Mouse (Mus musculus) CH12.LX (cell line): ENCODE results near the gene Itga2b. TPM values are rescaled to one million over a fixed set of nuclear protein-coding genes. Genes with fewer than 3 reads are reported as not detected.

ENCODE experiments used
- DNase-seq: peaks from one replicate; pipeline ENCODE4 v3.0.0-alpha.2; 2013; ENCODE audit errors: extremely low read depth
- H3K27ac ChIP-seq: 2 replicates; pipeline ENCODE4 v1.5.1; 2012; ENCODE audit warnings: low read depth, mild to moderate bottlenecking, control low read depth, moderate library complexity; ENCODE audit not compliant: insufficient read depth
- H3K27me3 ChIP-seq: replicated peaks from 2 replicates; pipeline ENCODE3; 2012; ENCODE audit warnings: inconsistent platforms
- H3K36me3 ChIP-seq, 2 experiments: replicated peaks in 1 of 2; 2 replicates each; pipeline versions ENCODE3 to v1.6.1; 2012; ENCODE audit warnings: inconsistent platforms in 1 of 2, low read length in 1 of 2, mild to moderate bottlenecking in 1 of 2, mixed read lengths in 1 of 2, moderate library complexity in 1 of 2; ENCODE audit not compliant: control insufficient read depth in 1 of 2, insufficient read depth in 1 of 2
- H3K4me1 ChIP-seq, 2 experiments: 2 replicates each; pipeline ENCODE4 v1.6.1; 2012; ENCODE audit warnings: inconsistent platforms in 1 of 2, moderate library complexity in 1 of 2; ENCODE audit not compliant: insufficient read depth in 2 of 2, control insufficient read depth in 1 of 2
- H3K4me2 ChIP-seq: 2 replicates; pipeline ENCODE4 v1.6.1; 2012; ENCODE audit warnings: low read depth, mild to moderate bottlenecking, control low read depth; ENCODE audit not compliant: poor library complexity, insufficient read depth, severe bottlenecking
- H3K4me3 ChIP-seq, 3 experiments: fragments of 150-350 bp in 1 of 3; sonication (generic) in 1 of 3; replicated peaks in 1 of 3; 2 replicates each; pipeline versions ENCODE3 to v1.5.1; 2011 to 2012; ENCODE audit warnings: low read depth in 2 of 3, low read length in 2 of 3, mild to moderate bottlenecking in 2 of 3, moderate library complexity in 2 of 3, control low read depth in 1 of 3, improper control_type of control experiment in 1 of 3, inconsistent platforms in 1 of 3, mixed read lengths in 1 of 3; ENCODE audit not compliant: poor library complexity in 1 of 3
- H3K79me2 ChIP-seq: replicated peaks from 2 replicates; pipeline ENCODE4 v1.6.1; 2012; ENCODE audit warnings: mild to moderate bottlenecking, moderate library complexity; ENCODE audit not compliant: control insufficient read depth, poor library complexity, insufficient read depth, severe bottlenecking; ENCODE audit errors: extremely low read depth
- H3K9ac ChIP-seq: 2 replicates; pipeline ENCODE4 v1.6.1; 2012; ENCODE audit warnings: low read depth, mild to moderate bottlenecking, control low read depth, moderate library complexity; ENCODE audit not compliant: insufficient read depth
- H3K9me3 ChIP-seq: replicated peaks from 2 replicates; pipeline ENCODE3; 2012; ENCODE audit warnings: low read length, inconsistent platforms, mixed read lengths
- BHLHE40 ChIP-seq: IDR thresholded peaks from 2 replicates; pipeline ENCODE4 v1.6.1; 2011; ENCODE audit warnings: mild to moderate bottlenecking, low read depth, low read length, improper control_type of control experiment
- CHD1 ChIP-seq: IDR thresholded peaks from 2 replicates; pipeline ENCODE4 v1.6.1; 2012; ENCODE audit warnings: low read depth, low read length, improper control_type of control experiment, inconsistent platforms
- CTCF ChIP-seq, 2 experiments: IDR thresholded peaks in 1 of 2; conservative IDR thresholded peaks in 1 of 2; 2 replicates each; pipeline ENCODE4 v1.5.1; 2011 to 2012; ENCODE audit warnings: low read depth in 2 of 2, low read length in 2 of 2, improper control_type of control experiment in 1 of 2, inconsistent platforms in 1 of 2, mild to moderate bottlenecking in 1 of 2, moderate library complexity in 1 of 2
- E2F4 ChIP-seq: IDR thresholded peaks from 2 replicates; pipeline ENCODE4 v1.6.1; 2011; ENCODE audit warnings: low read depth, low read length, improper control_type of control experiment; ENCODE audit not compliant: insufficient replicate concordance
- ELF1 ChIP-seq: IDR thresholded peaks from 2 replicates; pipeline ENCODE4 v1.6.1; 2014; ENCODE audit warnings: low read depth, mild to moderate bottlenecking, inconsistent platforms, low read length, improper control_type of control experiment
- EP300 ChIP-seq: IDR thresholded peaks from 2 replicates; pipeline ENCODE4 v1.6.1; 2011; ENCODE audit warnings: low read length, improper control_type of control experiment
- ETS1 ChIP-seq: conservative IDR thresholded peaks from 2 replicates; pipeline ENCODE4 v1.6.1; 2012; ENCODE audit warnings: low read depth, mild to moderate bottlenecking, inconsistent platforms, low read length, improper control_type of control experiment, moderate library complexity
- HCFC1 ChIP-seq: IDR thresholded peaks from 2 replicates; pipeline ENCODE4 v1.6.1; 2012; ENCODE audit warnings: low read depth, mild to moderate bottlenecking, inconsistent platforms, low read length, improper control_type of control experiment
- JUN ChIP-seq: IDR thresholded peaks from 2 replicates; pipeline ENCODE4 v1.6.1; 2011; ENCODE audit warnings: low read depth, mild to moderate bottlenecking, low read length, improper control_type of control experiment, moderate library complexity; ENCODE audit not compliant: insufficient read depth
- JUND ChIP-seq: conservative IDR thresholded peaks from 2 replicates; pipeline ENCODE4 v1.6.1; 2011; ENCODE audit warnings: low read depth, low read length, improper control_type of control experiment
- KAT2A ChIP-seq: IDR thresholded peaks from 2 replicates; pipeline ENCODE4 v1.6.1; 2012; ENCODE audit warnings: low read length, improper control_type of control experiment, inconsistent platforms; ENCODE audit not compliant: insufficient replicate concordance
- MXI1 ChIP-seq: IDR thresholded peaks from 2 replicates; pipeline ENCODE4 v1.6.1; 2011; ENCODE audit warnings: mild to moderate bottlenecking, low read depth, low read length, improper control_type of control experiment
- MYC ChIP-seq: IDR thresholded peaks from 2 replicates; pipeline ENCODE4 v1.6.1; 2011; ENCODE audit warnings: low read depth, mild to moderate bottlenecking, improper control_type of control experiment, low read length
- NELFE ChIP-seq: IDR thresholded peaks from 2 replicates; pipeline ENCODE4 v1.6.1; 2011; ENCODE audit warnings: low read depth, low read length, improper control_type of control experiment
- NRF1 ChIP-seq: IDR thresholded peaks from 2 replicates; pipeline ENCODE4 v1.6.1; 2014; ENCODE audit warnings: low read depth, mild to moderate bottlenecking, inconsistent platforms, low read length, improper control_type of control experiment, moderate library complexity
- POLR2A ChIP-seq: IDR thresholded peaks from 2 replicates; pipeline ENCODE4 v1.6.1; 2011; ENCODE audit warnings: low read depth, mild to moderate bottlenecking, improper control_type of control experiment, low read length
- RAD21 ChIP-seq: IDR thresholded peaks from 2 replicates; pipeline ENCODE4 v1.6.1; 2011; ENCODE audit warnings: low read depth, mild to moderate bottlenecking, low read length, improper control_type of control experiment, moderate library complexity
- RCOR1 ChIP-seq: conservative IDR thresholded peaks from 2 replicates; pipeline ENCODE4 v1.6.1; 2012; ENCODE audit warnings: low read depth, mild to moderate bottlenecking, inconsistent platforms, low read length, improper control_type of control experiment
- SIN3A ChIP-seq: IDR thresholded peaks from 2 replicates; pipeline ENCODE4 v1.6.1; 2012; ENCODE audit warnings: low read length, improper control_type of control experiment, inconsistent platforms
- SMC3 ChIP-seq: IDR thresholded peaks from 2 replicates; pipeline ENCODE4 v1.6.1; 2011; ENCODE audit warnings: low read depth, low read length, improper control_type of control experiment
- TBP ChIP-seq: conservative IDR thresholded peaks from 2 replicates; pipeline ENCODE4 v1.6.1; 2011; ENCODE audit warnings: low read depth, low read length, improper control_type of control experiment
- USF1 ChIP-seq: IDR thresholded peaks from 2 replicates; pipeline ENCODE4 v1.6.1; 2014; ENCODE audit warnings: low read depth, mild to moderate bottlenecking, inconsistent platforms, low read length, improper control_type of control experiment
- ZC3H11A ChIP-seq: IDR thresholded peaks from 2 replicates; pipeline ENCODE4 v1.6.1; 2012; ENCODE audit warnings: low read depth, mild to moderate bottlenecking, inconsistent platforms, low read length, improper control_type of control experiment
- ZKSCAN1 ChIP-seq: IDR thresholded peaks from 2 replicates; pipeline ENCODE4 v1.6.1; 2012; ENCODE audit warnings: low read depth, inconsistent platforms, low read length, improper control_type of control experiment, borderline replicate concordance
- ZMIZ1 ChIP-seq: IDR thresholded peaks from 2 replicates; pipeline ENCODE4 v1.6.1; 2012; ENCODE audit warnings: low read depth, mild to moderate bottlenecking, inconsistent platforms, low read length, improper control_type of control experiment
- ZNF384 ChIP-seq: IDR thresholded peaks from 2 replicates; pipeline ENCODE4 v1.6.1; 2012; ENCODE audit warnings: low read depth, low read length, improper control_type of control experiment, inconsistent platforms
- dilution Hi-C: fragments of 300-500 bp; cut with MboI; formaldehyde crosslinking; loops from 2 replicates; pipeline ENCODE4 v1.14.3; 2020; ENCODE audit warnings: low sequenced_read_pairs; ENCODE audit not compliant: extremely low pct_unique_long_range_greater_than_20kb, extremely low pct_ligation_motif_present
- in situ Hi-C: fragments of 300-500 bp; cut with MboI; formaldehyde crosslinking; loops from 3 replicates; pipeline ENCODE4 v1.14.3; 2019; ENCODE audit warnings: low sequenced_read_pairs, low pct_ligation_motif_present, low pct_unique_long_range_greater_than_20kb, mixed read lengths
- polyA plus RNA-seq: library from polyadenylated mRNA; unstranded; fragments of >175 nt; gene quantifications from 2 replicates; pipeline ENCODE4 v1.2.1, GENCODE M21; 2012; ENCODE audit warnings: low read depth; ENCODE audit not compliant: insufficient read length
- total RNA-seq, 2 experiments: library from RNA; depleted of rRNA; stranded (reverse); fragments of 300-350 nt in 1 of 2; fragments of >200 nt in 1 of 2; gene quantifications; 2 replicates each; pipeline ENCODE4 v1.2.3; 2012 to 2014

The Itga2b gene
- total and polyA plus RNA-seq, 3 experiments = 0.95 to 3.6 (median 3.0) TPM

GRCm38 (mm10) chr11:102431728-102432114 lies 38.2 kb downstream of the Itga2b start:
- peaks cover 9% of the 10 kb centered on the region for H3K9me3 ChIP-seq
- peak overlapping the region; percentile 73 for H3K4me2 ChIP-seq
- no peaks in the 10 kb centered on the region for H3K79me2 ChIP-seq
- dilution Hi-C loops = no loop called here
- peak overlapping the region; percentile 38 to 60 (median 43) for H3K4me3 ChIP-seq
- peaks cover 27 to 53% of the 10 kb centered on the region in 2 experiments for H3K4me1 ChIP-seq
- no peaks in the 10 kb centered on the region for H3K27me3 ChIP-seq
- peaks cover 21 to 32% of the 10 kb centered on the region in 2 experiments for H3K36me3 ChIP-seq
- no peak; the same call in 1 of the 2 replicates for TF ChIP-seq ZMIZ1
- no peak for TF ChIP-seq SIN3A
- TF ChIP-seq POLR2A = no peak
- 0 out of 2 replicates have a peak, but pooled peaks have one; percentile 10 for TF ChIP-seq KAT2A
- no peak for TF ChIP-seq ETS1
- peak; percentile 12; the same call in 1 of the 2 replicates for TF ChIP-seq MXI1
- peak; percentile 6; the same call in 1 of the 2 replicates for TF ChIP-seq ZNF384
- TF ChIP-seq TBP = 0 out of 2 replicates have a peak, but pooled peaks have one; percentile 30
- TF ChIP-seq RAD21 = no peak
- TF ChIP-seq CTCF (conservative IDR thresholded peaks at IDR 0.05 in 1 of 2, IDR thresholded peaks at IDR 0.05 in 1 of 2; ENCODE audit: low read depth in 2 of 2, low read length in 2 of 2) = no peak
- TF ChIP-seq E2F4 = no peak
- TF ChIP-seq USF1 = no peak
- TF ChIP-seq JUN = peak; percentile 29; the same call in 1 of the 2 replicates
- peak; percentile 86; the same call in 1 of the 2 replicates for TF ChIP-seq CHD1
- TF ChIP-seq ELF1 = no peak
- H3K27ac ChIP-seq = peak overlapping the region; percentile 78
- no peak for DNase-seq
- no peak overlapping the region for H3K9ac ChIP-seq
- in situ Hi-C loops = loop anchor here (5.0 kb wide), 1 partner anchor 129 kb away; no protein-coding TSS in a partner anchor

GRCm38 (mm10) chr11:102431018-102431645 lies 38.8 kb downstream of the Itga2b start:
- peak; percentile 91 for DNase-seq
- Histone ChIP-seq H3K36me3 (peaks cover 17 to 29% of the 10 kb centered on the region in 2 experiments), H3K4me2 (peak overlapping the region; percentile 91), H3K4me3 (peak overlapping the region; percentile 67 to 75 (median 68)), H3K9me3 (peaks cover 5% of the 10 kb centered on the region), H3K4me1 (peaks cover 27 to 53% of the 10 kb centered on the region in 2 experiments), H3K27ac (peak overlapping the region; percentile 72), H3K79me2 (no peaks in the 10 kb centered on the region), H3K9ac (peak overlapping the region; percentile 79), H3K27me3 (no peaks in the 10 kb centered on the region)
- TF ChIP-seq RCOR1 (no peak), E2F4 (no peak), MYC (no peak), SMC3 (peak; percentile 80), HCFC1 (peak; percentile 31), TBP (0 out of 2 replicates have a peak, but pooled peaks have one; percentile 42), MXI1 (peak; percentile 35), CHD1 (peak; percentile 92; the same call in 1 of the 2 replicates), NRF1 (no peak), BHLHE40 (no peak), SIN3A (peak; percentile 60; the same call in 1 of the 2 replicates), NELFE (0 out of 2 replicates have a peak, but pooled peaks have one; percentile 27), ZKSCAN1 (no peak), JUN (no peak), JUND (no peak), ETS1 (peak; percentile 44; the same call in 1 of the 2 replicates), CTCF (conservative IDR thresholded peaks at IDR 0.05 in 1 of 2, IDR thresholded peaks at IDR 0.05 in 1 of 2; ENCODE audit: low read depth in 2 of 2, low read length in 2 of 2) (peak; percentile 27 to 92; a peak in 3 of 4 replicates), ZC3H11A (no peak), EP300 (peak; percentile 26), RAD21 (peak; percentile 77)
- dilution Hi-C loops = no loop called here
- in situ Hi-C loops = loop anchor here (5.0 kb wide), 1 partner anchor 129 kb away; no protein-coding TSS in a partner anchor
